Mouse (Mus musculus): ENCODE results near the gene Zfp524.
"Not testable (repeated sequence)": the region's sequence is repeated elsewhere in the genome, so short reads cannot be mapped to it uniquely, and the experiment has no call there.

The Zfp524 gene

GRCm38 (mm10) chr7:5014251-5015117, at the start of gene Zfp524, which contains the start of gene Fiz1:
TSS of gene Zfp524 (plus strand) at chr7:5014415.
TSS of gene Fiz1 (minus strand) at chr7:5014697.
- peak; percentile 95 for DNase-seq

GRCm38 (mm10) chr7:4964988-4965387, 49.2 kb upstream of the Zfp524 start:
- no peak for DNase-seq

GRCm38 (mm10) chr7:4971068-4971467, 43.1 kb upstream of the Zfp524 start, which contains the start of gene Sbk3:
TSS of gene Sbk3 (minus strand) at chr7:4971168.
- no peak for DNase-seq

GRCm38 (mm10) chr7:4971710-4972109, 42.5 kb upstream of the Zfp524 start:
- DNase-seq, result no peak

- no peak for DNase-seq
Measured at GRCm38 (mm10) chr7:4972321-4973047, 41.7 kb upstream of the Zfp524 start.

- DNase-seq, result no peak
Measured at GRCm38 (mm10) chr7:4975455-4975854, 38.8 kb upstream of the Zfp524 start.

GRCm38 (mm10) chr7:4976832-4977231, 37.4 kb upstream of the Zfp524 start:
- no peak for DNase-seq

- no peak for DNase-seq
Measured at GRCm38 (mm10) chr7:4988250-4988649, 26.0 kb upstream of the Zfp524 start.

- peak; percentile 60 for DNase-seq
Measured at GRCm38 (mm10) chr7:4993347-4993998, 20.7 kb upstream of the Zfp524 start.

GRCm38 (mm10) chr7:4993999-4994788, 20.0 kb upstream of the Zfp524 start:
- peak; percentile 68 for DNase-seq

- DNase-seq, result no peak
Measured at GRCm38 (mm10) chr7:4995268-4996002, 18.8 kb upstream of the Zfp524 start.

GRCm38 (mm10) chr7:4996003-4996895, 18.0 kb upstream of the Zfp524 start, which contains the start of gene Zfp579:
TSS of gene Zfp579 (minus strand) at chr7:4996158.
- peak; percentile 94 for DNase-seq

- DNase-seq, result no peak
Measured at GRCm38 (mm10) chr7:4996934-4997333, 17.3 kb upstream of the Zfp524 start.

- DNase-seq, result no peak
Measured at GRCm38 (mm10) chr7:4999876-5000275, 14.3 kb upstream of the Zfp524 start.

- DNase-seq, result not testable (repeated sequence)
Measured at GRCm38 (mm10) chr7:5002876-5003275, 11.3 kb upstream of the Zfp524 start.

- no peak for DNase-seq
Measured at GRCm38 (mm10) chr7:5008229-5008628, 6.0 kb upstream of the Zfp524 start.

- DNase-seq, result peak; percentile 59
Measured at GRCm38 (mm10) chr7:5012681-5013513, 1.3 kb upstream of the Zfp524 start.

- peak; percentile 96 for DNase-seq
Measured at GRCm38 (mm10) chr7:5015118-5016001, 1.1 kb downstream of the Zfp524 start, which contains the start of gene Gm44973. TSS of gene Gm44973 (plus strand) at chr7:5015496.

Data from cerebellum, adult 9-11 months (tissue).